Mouse (Mus musculus) ovary, postnatal 14 days (tissue): Measurements from ENCODE around the gene Gpr146.

Experiments used
- DNase-seq: peaks from one replicate; pipeline ENCODE4 v3.0.0; 2022; ENCODE audit warnings: low spot score

Gene Gpr146

DNA sequence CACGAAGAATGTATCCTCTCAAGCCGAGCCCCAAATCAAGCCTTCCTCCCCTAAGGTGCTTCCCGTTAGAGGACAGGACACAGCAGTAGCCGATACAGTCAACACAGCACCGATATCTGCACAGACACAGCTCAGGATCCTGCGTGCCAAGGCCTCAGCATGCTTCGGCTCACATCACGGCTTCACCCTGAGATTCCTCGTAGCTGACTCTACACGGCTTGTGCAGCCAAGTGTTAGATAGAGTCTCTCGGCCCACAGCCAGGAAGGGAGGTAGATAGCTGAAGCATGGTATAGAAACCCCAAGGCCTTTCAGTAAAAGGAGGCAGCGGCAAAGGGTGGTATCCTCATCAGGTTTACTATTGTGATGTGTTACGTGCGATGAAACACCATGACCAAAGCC is 22.5 kb downstream of the Gpr146 start:
- no peak for DNase-seq

DNA sequence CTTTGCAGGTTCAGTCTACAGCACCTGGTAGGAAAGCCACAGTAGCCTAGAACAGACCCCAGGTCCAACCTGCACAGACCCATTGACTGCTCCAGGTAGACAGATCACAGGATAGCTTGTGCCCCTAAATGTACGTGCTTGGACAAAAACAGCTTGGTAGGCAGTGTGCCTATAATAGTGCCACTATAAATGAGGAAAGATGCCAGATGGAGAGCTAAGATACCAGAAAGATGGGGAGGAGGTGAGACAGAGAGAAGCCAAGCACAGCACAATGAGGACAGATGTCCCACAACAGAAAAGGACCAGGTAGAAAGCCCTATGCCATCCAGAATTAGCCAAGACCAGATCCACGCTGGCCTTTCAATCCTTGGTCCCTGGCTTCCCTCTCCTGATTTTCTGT is 24.6 kb downstream of the Gpr146 start:
- DNase-seq, result no peak

DNA sequence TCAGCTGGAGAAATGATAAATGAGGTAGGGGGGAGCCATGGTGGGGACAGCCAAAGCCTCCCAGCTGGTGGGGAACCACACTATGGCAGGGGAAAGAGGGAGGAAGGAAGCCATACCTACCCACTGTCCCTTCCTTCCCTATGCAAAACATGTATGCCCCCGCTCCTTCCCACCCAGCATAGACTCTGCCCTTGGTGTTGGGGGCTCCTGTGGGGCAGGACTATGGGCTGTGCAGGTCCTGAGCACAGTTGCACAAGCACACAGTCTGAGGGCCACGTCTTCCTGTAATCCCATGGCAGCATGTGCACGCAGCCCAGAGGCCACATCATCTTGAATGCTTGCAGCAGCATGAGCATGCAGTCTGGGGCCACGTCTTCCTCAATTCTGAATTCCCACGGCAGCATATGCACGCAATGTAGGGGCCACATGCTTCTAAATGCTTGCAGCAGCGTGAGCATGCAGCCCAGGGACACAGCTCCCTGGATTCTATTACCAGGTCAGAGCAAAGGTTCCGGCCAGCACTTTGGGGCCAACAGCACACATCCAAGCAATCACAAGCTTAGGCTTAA is 26.3 kb downstream of the Gpr146 start:
- DNase-seq, result no peak

- no peak for DNase-seq
Measured at GRCm38 (mm10) chr5:139404801-139405401, 27.4 kb downstream of the Gpr146 start, which contains the start of gene C130050O18Rik. TSS of gene C130050O18Rik (plus strand) at chr5:139405280.

DNA sequence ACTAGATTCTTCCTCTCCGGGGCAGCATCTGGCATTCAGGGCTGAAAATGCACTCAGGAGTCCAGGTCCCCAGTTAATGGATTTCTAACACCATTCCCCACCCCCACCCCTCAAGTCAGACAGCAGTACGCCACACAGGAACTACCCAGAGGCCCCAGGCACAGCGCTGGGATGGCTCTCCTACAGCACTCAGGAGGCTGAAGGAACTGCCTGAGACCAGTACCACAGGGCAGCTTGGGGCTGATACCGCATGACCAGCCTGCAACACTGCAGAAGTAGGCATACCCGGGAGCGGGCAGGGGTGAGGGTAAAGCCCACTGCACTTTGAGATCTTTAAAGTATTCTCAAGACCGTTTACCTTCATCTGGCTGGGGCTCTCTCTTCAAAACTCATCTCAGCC is 28.0 kb downstream of the Gpr146 start:
- no peak for DNase-seq

DNA sequence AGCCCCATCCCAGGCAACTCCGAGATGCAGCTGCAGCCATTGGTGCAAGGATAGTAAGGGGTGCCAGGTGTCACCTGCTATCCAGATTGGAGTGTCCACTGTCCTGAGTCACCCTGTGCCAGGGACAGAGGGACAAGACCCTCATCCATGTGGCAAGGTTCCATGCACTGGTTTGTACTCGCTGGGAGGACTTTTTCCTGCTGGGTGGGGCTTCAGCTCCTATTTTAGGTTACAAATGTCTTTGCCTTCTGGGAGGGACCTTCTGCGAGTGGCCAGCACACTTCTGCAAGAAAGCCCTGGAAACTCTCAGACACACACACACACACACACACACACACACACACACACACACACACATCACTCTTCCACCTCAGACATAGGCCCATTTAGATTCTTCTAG is 28.5 kb downstream of the Gpr146 start:
- no peak for DNase-seq

DNA sequence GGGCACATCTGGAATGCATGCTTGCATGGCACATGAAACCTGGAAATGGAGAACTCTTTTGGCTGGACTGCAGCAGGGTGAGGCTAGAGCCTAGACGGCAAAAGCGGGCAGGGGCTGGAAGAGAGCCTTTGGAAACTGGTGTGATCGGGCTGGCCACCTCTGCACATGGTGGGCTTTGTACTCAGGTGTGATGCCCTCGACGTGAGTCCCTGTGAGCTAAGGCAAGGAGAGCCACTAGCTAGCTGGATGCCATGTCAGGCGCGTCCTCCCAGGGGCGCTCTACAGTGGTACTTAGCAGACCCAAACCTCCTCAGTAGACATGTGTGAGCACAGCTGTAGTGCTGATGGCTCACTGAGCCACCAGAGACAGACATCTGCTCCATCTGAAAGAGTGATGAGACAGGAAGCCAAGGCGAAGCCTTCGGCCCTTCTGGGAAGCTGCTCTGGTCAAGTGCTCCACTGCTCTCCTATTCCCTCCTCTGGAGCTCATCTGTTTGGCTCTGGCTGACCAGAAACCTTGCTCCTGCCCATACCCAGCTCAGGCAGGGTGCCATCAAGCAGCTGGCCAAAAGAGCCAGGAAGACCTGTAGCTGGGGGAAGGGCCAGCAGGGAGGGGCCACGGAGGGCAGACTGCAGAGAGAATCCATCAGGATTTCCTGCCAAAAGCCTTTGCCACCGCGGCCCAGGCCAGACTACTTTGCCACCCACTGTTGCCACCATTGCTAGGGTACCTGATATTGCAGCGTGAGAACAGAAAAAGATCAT is 29.8 kb downstream of the Gpr146 start:
- DNase-seq, result no peak

DNA sequence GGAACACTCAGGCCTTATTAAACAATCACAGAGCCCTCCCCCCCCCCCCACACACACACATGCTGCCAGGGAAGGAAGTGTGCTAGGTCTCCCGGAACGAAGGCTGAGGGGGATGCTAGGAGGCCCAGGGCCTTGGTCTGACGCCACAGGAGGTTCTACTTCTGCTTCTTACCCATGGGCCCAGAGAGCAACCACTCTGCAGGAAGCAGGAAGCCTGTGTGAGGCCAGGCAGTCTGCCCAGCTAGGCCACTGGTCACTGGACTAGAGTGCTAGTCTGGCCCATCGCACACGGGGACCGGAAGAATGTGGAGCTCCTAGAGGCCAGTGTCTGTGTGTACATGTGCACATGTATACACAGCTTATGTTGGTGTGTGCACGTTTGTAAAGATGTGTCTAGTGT is 31.0 kb downstream of the Gpr146 start:
- no peak for DNase-seq

DNA sequence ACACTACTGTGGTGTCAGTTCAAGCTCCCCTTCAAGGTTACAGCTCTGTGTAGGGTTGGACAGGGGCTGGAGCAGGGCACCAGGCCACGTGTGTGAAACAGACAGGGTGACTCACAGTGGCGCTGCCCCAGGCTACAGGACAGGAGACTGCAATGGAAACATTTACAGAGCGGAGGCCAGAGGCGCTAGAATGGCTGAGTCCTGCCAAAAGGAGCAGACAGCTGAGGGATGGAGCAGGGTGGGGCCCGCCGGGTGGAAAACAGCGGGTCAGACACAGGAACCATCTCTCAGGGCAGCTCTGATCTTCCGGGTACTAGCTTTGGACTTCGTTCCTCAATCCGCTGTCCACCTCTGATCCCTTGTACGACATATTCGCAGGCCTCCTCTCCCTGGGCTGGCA is 31.9 kb downstream of the Gpr146 start:
- DNase-seq, result no peak

DNA sequence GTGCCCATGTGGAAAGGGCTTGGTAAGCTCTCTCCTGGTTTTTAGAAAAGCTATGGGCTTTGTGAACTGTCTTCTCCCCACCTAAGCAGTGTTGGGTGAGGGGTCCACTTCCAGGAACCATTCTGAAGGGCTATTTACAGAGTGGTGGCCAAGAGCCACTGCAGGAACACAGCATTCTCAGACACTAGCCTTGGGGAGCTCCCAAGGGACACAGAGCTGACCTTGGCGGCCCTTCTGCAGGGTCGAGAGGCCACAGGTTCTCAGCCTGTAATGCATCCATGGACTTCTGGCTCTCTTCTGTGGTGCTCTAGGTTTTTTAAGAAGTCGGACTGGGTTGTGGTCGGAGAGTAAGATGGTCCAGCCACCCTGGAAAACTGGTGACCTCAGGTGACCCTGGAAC is 32.6 kb downstream of the Gpr146 start:
- DNase-seq, result no peak

DNA sequence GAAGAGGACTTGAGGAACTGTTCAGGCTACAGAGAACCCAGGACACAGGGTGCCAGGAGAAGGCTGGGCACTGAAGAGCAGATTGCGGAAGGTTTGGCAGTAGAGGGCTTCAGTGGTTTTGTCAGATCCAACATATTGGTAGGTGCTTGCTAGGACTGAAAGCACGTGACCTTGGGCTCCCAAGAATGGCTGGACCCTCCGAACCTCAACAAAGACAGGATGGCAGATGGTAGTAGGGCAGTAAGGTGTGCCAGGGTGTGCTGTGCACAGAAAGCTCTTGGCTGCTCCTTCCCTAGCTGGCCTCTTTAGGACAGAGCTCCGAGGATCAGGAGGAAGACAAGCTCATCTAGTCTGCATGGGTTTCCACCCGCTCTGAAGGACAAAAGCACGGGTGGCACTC is 33.6 kb downstream of the Gpr146 start:
- DNase-seq, result no peak

GRCm38 (mm10) chr5:139411665-139412314 is 34.3 kb downstream of the Gpr146 start:
- DNase-seq, result no peak

GRCm38 (mm10) chr5:139413545-139413944 is 36.0 kb downstream of the Gpr146 start:
- no peak for DNase-seq

- DNase-seq, result no peak
Measured at GRCm38 (mm10) chr5:139415001-139415400, 37.5 kb downstream of the Gpr146 start.

- DNase-seq, result no peak
Measured at GRCm38 (mm10) chr5:139416942-139417341, 39.4 kb downstream of the Gpr146 start.

DNA sequence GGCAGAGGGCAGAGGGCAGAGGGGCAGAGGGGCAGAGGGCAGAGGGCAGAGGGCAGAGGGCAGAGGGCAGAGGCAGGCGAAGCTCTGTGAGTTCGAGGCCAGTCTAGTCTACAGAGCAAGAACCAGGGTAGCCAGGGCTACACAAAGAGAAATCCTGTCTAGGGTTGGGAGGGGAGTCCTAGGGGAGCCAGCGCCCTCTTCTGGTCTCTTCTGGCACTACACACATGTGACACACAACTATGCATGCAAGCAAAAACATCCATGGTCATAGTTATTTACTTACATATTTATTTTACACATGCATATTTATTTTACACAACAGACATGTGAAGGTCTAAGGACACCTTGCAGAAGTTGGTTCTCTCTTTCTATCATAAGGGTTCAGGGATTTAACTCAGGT is 40.0 kb downstream of the Gpr146 start:
- no peak for DNase-seq

- no peak for DNase-seq
Measured at GRCm38 (mm10) chr5:139418110-139418509, 40.6 kb downstream of the Gpr146 start.

- DNase-seq, result no peak
Measured at GRCm38 (mm10) chr5:139418633-139419032, 41.1 kb downstream of the Gpr146 start.

- peak; percentile 52 for DNase-seq
Measured at GRCm38 (mm10) chr5:139423026-139423865, 45.7 kb downstream of the Gpr146 start, which contains the start of gene Gper1. TSS of gene Gper1 (plus strand) at chr5:139423151.

DNA sequence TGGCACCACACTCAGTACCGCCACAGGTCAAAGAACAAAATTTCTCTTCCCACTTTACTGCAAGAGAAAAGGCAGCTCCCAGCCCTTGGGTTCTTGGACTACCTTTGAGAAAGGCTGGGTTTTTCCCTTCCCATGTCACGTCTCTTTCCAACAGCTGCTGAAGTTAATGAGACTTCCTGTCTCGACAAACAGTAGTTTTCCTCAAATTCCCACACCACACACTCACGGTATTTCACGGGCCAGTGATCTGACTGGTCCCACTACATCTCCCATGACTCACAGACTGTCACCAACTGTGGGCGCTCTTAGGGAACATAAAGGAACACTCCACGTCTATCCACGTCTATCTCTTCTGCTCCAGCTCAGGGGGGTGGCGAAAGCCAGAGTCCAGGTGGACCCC is 47.7 kb downstream of the Gpr146 start:
- no peak for DNase-seq

DNA sequence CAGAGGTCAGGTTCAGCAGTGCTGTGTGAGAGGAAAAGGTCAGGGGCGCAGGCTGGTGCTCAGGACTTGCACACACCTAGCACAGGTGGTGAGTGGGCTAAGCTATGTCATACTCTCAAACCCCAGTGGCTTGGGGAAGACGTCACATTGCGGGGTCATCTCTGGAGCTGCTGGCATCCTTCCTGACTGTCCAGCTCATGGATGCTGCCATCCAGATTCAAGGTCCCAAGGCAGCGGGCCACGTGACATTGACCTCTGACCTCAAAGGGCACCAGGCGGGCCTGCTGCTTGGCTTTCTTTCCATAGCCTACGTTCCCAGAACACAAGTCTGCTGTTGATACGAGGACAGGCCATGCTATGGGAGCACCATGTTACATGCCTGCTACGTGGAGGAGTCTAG is 49.5 kb downstream of the Gpr146 start:
- no peak for DNase-seq

DNA sequence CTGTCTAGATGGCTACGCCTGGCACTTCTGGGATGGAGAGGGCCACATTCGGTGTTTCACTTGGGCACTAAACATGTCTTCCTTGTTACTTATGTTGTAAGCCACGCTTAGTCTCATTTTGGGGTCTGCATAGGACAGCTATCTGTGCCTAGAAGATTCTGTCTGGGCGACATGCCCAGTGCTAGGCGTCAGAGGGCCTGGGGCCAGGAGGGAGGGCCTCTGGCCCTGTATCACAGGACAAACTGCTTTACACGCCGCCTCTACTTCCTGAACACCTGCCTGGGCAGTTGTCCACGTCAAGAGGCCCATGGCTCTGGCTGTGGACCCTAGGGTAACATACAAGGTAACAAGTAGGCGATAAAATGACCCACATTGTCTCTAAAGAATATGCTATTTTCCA is 50.5 kb downstream of the Gpr146 start:
- DNase-seq, result no peak
